Mouse (Mus musculus) spleen, embryonic (tissue): Measurements from ENCODE around the gene Grpr.

Source experiments
- CTCF ChIA-PET: fragments of 350-600 bp; sonication (Branson Sonifier 250); formaldehyde crosslinking; loops from one replicate; lab custom pipeline; 2022; lab: Charles Lee

The Grpr gene

GRCm38 (mm10) chrX:163549666-163550065, at the start of gene Grpr:
Gene Grpr, minus strand, starts transcription at chrX:163549677.
- CTCF ChIA-PET: no interaction called here

DNA sequence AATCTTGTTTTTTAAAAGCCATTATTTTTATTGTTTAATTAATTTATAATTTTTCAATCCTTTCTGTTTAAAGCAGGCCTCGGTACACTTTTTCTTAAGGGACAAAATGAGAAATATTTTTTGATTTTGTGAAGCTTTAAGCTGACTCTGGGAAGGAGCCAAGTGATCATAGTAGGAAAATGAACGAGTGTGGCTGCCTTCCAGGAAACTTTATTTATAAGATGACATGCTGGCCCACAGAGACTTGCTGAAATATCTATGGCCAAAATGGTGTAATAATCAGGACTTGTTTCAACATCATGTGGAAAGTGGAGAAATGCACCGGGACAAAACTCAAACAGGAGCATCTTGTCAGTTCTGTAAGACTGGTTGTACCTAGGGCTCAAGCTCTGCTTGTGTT, 11.0 kb upstream of the Grpr start:
- CTCF ChIA-PET: no interaction called here

DNA sequence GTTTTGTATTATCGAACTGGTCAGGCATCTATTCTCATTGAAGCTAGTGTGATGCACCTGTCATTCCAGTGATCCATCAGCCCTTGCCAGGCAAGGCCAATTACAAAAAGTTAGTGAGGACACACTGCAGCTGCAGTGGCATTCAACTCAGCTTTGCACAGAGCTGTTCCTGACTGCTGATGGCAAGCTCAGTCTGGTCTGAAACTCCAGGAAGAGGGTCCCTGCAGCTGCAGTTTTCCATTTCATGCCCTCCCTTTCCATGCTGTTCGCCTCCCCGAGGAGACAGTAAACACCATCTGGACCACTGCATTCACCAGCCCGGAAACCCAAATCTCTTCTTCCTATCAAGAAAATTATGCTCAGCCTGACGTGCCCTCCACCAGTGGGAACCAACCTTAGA, 2.4 kb downstream of the Grpr start:
- CTCF ChIA-PET: no interaction called here

GRCm38 (mm10) chrX:163532836-163533235, 16.6 kb downstream of the Grpr start:
- CTCF ChIA-PET: no interaction called here

DNA sequence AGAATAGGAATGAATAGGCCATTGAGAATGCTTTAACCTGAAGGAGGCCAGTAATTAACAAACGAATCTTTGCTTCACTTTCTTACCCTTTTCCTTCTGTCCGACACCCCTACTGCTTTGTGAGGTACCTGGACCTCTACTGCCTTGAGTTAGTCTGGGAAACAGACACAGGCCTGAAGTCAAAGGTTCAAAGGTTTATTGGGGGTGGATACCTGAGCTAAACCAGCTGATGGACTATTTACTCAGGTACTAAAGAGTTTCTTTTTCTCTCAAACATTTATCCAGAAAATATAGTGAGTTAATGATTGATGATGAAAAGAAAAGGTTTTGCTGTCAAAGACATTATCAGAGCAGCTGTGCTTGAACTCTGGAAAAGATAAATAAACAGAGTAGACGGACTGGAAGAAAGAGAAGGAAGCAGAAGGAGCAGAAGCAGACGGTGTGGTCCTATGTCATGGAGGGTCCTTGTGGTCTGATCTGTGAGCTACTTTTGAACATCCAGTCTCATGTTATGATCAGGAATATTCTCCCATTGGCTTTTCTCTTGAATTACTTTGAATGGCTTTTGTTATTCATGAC, 30.4 kb downstream of the Grpr start:
- CTCF ChIA-PET: no interaction called here

- CTCF ChIA-PET: no interaction called here
Measured at GRCm38 (mm10) chrX:163511766-163512165, 37.7 kb downstream of the Grpr start.

DNA sequence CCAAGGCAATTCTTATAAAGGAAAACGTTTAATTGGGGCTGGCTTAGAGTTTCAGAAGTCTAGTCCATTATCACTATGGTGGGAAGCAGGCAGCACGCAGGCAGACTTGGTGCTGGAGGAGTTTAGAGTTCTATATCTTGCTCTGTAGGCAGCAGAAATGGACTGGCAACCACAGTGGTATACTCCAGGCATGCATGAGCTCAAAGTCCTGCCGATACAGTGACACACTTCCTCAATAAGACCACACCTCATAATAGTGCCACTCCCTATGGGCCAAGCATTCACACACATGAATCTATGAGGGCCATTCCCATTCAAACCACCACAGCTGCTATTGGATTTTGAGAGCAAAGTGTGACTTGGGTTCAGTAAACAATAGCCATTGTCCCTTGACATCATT, 47.4 kb downstream of the Grpr start:
- CTCF ChIA-PET: no interaction called here
